Mouse (Mus musculus) intestine, postnatal 0 days (tissue): Measurements from ENCODE around the gene Cox20. TPM values are rescaled to one million over a fixed set of nuclear protein-coding genes. Genes with fewer than 3 reads are reported as not detected.

Experiments used
- ATAC-seq: fragments of 200-750 bp; cut with Nextera tagmentation; 2 replicates; pipeline ENCODE4 v1.8.0; 2017; ENCODE audit warnings: mild to moderate bottlenecking, moderate TSS enrichment, moderate library complexity
- H3K27ac ChIP-seq: fragments of 300-500 bp; sonication (generic); 2 replicates; pipeline ENCODE4 v1.5.1; 2014; ENCODE audit warnings: mild to moderate bottlenecking, low read depth, low read length, moderate library complexity
- H3K27me3 ChIP-seq: fragments of 300-500 bp; sonication (generic); replicated peaks from 2 replicates; pipeline ENCODE4 v1.6.1; 2014; ENCODE audit warnings: low read length, mixed read lengths; ENCODE audit not compliant: control insufficient read depth, insufficient read depth
- H3K36me3 ChIP-seq: fragments of 300-500 bp; sonication (generic); 2 replicates; pipeline ENCODE4 v1.6.1; 2014; ENCODE audit warnings: mild to moderate bottlenecking, moderate library complexity; ENCODE audit not compliant: control insufficient read depth, insufficient read depth
- H3K4me1 ChIP-seq: fragments of 300-500 bp; sonication (generic); replicated peaks from 2 replicates; pipeline ENCODE4 v1.6.1; 2014; ENCODE audit warnings: antibody characterized with exemption, low read length, mixed read lengths; ENCODE audit not compliant: control insufficient read depth, insufficient read depth
- H3K4me2 ChIP-seq: fragments of 300-500 bp; sonication (generic); replicated peaks from 2 replicates; pipeline ENCODE4 v1.6.1; 2014; ENCODE audit warnings: low read depth, mild to moderate bottlenecking, moderate library complexity
- H3K4me3 ChIP-seq: fragments of 300-500 bp; sonication (generic); 2 replicates; pipeline ENCODE4 v1.5.1; 2014; ENCODE audit warnings: low read depth, low read length
- H3K9ac ChIP-seq: fragments of 300-500 bp; sonication (generic); 2 replicates; pipeline ENCODE4 v1.6.1; 2014; ENCODE audit warnings: mild to moderate bottlenecking, low read depth, low read length
- H3K9me3 ChIP-seq: fragments of 300-500 bp; sonication (generic); 2 replicates; pipeline ENCODE4 v1.6.1; 2016; ENCODE audit warnings: mixed run types; ENCODE audit not compliant: control insufficient read depth
- CTCF ChIP-seq: sonication (generic); IDR thresholded peaks from 2 replicates; pipeline ENCODE4 v1.5.1; 2016; ENCODE audit warnings: low read depth, mild to moderate bottlenecking, control low read depth, antibody characterized with exemption, moderate library complexity
- WGBS: fragments of 180-500 bp; shearing (Covaris S2); extraction: QIAGEN DNeasy Blood & Tissue Kit; methylation state at CpG from one replicate; pipeline ENCODE4 v1.1.7; 2014; 5-methylcytosine and 5-hydroxymethylcytosine counted together
- polyA plus RNA-seq: library from polyadenylated mRNA; unstranded; fragments of >200 nt; fragmentation: Nextera tagmentation; extraction: Ambion mirVana; gene quantifications from 2 replicates; pipeline ENCODE4 v1.2.1, GENCODE M21; 2015

Cox20 gene
- polyA plus RNA-seq, 1 experiment from 2014 or later: 148 TPM

GRCm38 (mm10) chr1:178319295-178320037, 536 bp downstream of the Cox20 start:
- Histone ChIP-seq H3K4me1 (0 out of 2 replicates have a peak, but pooled peaks cover 2% of the 10 kb centered on the region), H3K27me3 (no peaks in the 10 kb centered on the region), H3K4me2 (peak overlapping the region; percentile 69), H3K4me3 (peak overlapping the region; percentile 65), H3K9ac (peak overlapping the region; percentile 90), H3K9me3 (no peaks in the 10 kb centered on the region), H3K36me3 (peaks cover 29% of the 10 kb centered on the region), H3K27ac (peak overlapping the region; percentile 100)
- no peak for TF ChIP-seq CTCF
- no peak for ATAC-seq
- 1% methylated on average over 12 of the region's 12 CpGs for WGBS

GRCm38 (mm10) chr1:178320038-178320722, 1.2 kb downstream of the Cox20 start:
- no peaks in the 10 kb centered on the region for H3K27me3 ChIP-seq
- H3K27ac ChIP-seq: peak overlapping the region; percentile 57
- peak overlapping the region; percentile 65 for H3K4me3 ChIP-seq
- no peaks in the 10 kb centered on the region for H3K9me3 ChIP-seq
- peaks cover 33% of the 10 kb centered on the region for H3K36me3 ChIP-seq
- H3K4me1 ChIP-seq: 0 out of 2 replicates have a peak, but pooled peaks cover 2% of the 10 kb centered on the region
- WGBS: 11% methylated on average over 8 of the region's 8 CpGs
- peak overlapping the region; percentile 69 for H3K4me2 ChIP-seq
- TF ChIP-seq CTCF: no peak
- ATAC-seq: no peak
- H3K9ac ChIP-seq: peak overlapping the region; percentile 90

GRCm38 (mm10) chr1:178320723-178321590, 2.0 kb downstream of the Cox20 start:
- 0 out of 2 replicates have a peak, but pooled peaks cover 2% of the 10 kb centered on the region for H3K4me1 ChIP-seq
- ATAC-seq: no peak
- H3K27ac ChIP-seq: peak overlapping the region; percentile 57
- peak overlapping the region; percentile 69 for H3K4me2 ChIP-seq
- 33% methylated on average over 5 of the region's 5 CpGs for WGBS
- H3K4me3 ChIP-seq: peak overlapping the region; percentile 65
- no peaks in the 10 kb centered on the region for H3K9me3 ChIP-seq
- no peaks in the 10 kb centered on the region for H3K27me3 ChIP-seq
- H3K36me3 ChIP-seq: peaks cover 37% of the 10 kb centered on the region
- no peak for TF ChIP-seq CTCF
- H3K9ac ChIP-seq: no peak overlapping the region

GRCm38 (mm10) chr1:178321730-178322357, 2.9 kb downstream of the Cox20 start:
- no peaks in the 10 kb centered on the region for H3K9me3 ChIP-seq
- H3K27ac ChIP-seq: no peak overlapping the region
- WGBS: 47% methylated on average over 4 of the region's 4 CpGs
- H3K4me1 ChIP-seq: 0 out of 2 replicates have a peak, but pooled peaks cover 2% of the 10 kb centered on the region
- no peak for ATAC-seq
- no peak overlapping the region for H3K4me3 ChIP-seq
- no peak for TF ChIP-seq CTCF
- H3K9ac ChIP-seq: no peak overlapping the region
- H3K4me2 ChIP-seq: no peak overlapping the region; the same call in none of the 2 replicates
- peaks cover 42% of the 10 kb centered on the region for H3K36me3 ChIP-seq
- no peaks in the 10 kb centered on the region for H3K27me3 ChIP-seq

GRCm38 (mm10) chr1:178323235-178323634, 4.3 kb downstream of the Cox20 start:
- TF ChIP-seq CTCF: no peak
- Histone ChIP-seq H3K27me3 (no peaks in the 10 kb centered on the region), H3K4me2 (no peak overlapping the region), H3K27ac (peak overlapping the region; percentile 46), H3K4me3 (no peak overlapping the region), H3K9ac (no peak overlapping the region), H3K9me3 (no peaks in the 10 kb centered on the region), H3K4me1 (0 out of 2 replicates have a peak, but pooled peaks cover 2% of the 10 kb centered on the region), H3K36me3 (peaks cover 51% of the 10 kb centered on the region)
- 80% methylated on average over 1 of the region's 1 CpGs for WGBS
- ATAC-seq: no peak
